Mouse (Mus musculus) neural tube, embryonic 14.5 days (tissue): ENCODE measurements at regions not wholly inside any gene's neighbourhood (a gene's known extent, or its start where the extent isn't known, plus 50 kb on each side); places are given as distances from the start of the nearest gene placed in this dataset.

Experiments used
- ATAC-seq: fragments of 200-750 bp; cut with Nextera tagmentation; 2 replicates; pipeline ENCODE4 v1.8.0; 2017; ENCODE audit warnings: low read depth, mild to moderate bottlenecking, moderate TSS enrichment, moderate library complexity
- H3K27ac ChIP-seq: fragments of 300-500 bp; sonication (generic); 2 replicates; pipeline ENCODE4 v1.5.1; 2014; ENCODE audit warnings: low read depth, mild to moderate bottlenecking, control low read depth, low read length, moderate library complexity, mixed read lengths
- H3K27me3 ChIP-seq: fragments of 300-500 bp; sonication (generic); 2 replicates; pipeline ENCODE4 v1.6.1; 2014; ENCODE audit warnings: low read length; ENCODE audit not compliant: control insufficient read depth, insufficient read depth
- H3K36me3 ChIP-seq: fragments of 300-500 bp; sonication (generic); 2 replicates; pipeline ENCODE4 v1.6.1; 2014; ENCODE audit warnings: low read length, mixed read lengths; ENCODE audit not compliant: control insufficient read depth, insufficient read depth
- H3K4me1 ChIP-seq: fragments of 300-500 bp; sonication (generic); 2 replicates; pipeline ENCODE4 v1.6.1; 2014; ENCODE audit warnings: low read length; ENCODE audit not compliant: control insufficient read depth, insufficient read depth
- H3K4me2 ChIP-seq: fragments of 300-500 bp; sonication (generic); 2 replicates; pipeline ENCODE4 v1.6.1; 2014; ENCODE audit warnings: mild to moderate bottlenecking, low read depth, low read length, control low read depth
- H3K4me3 ChIP-seq: fragments of 300-500 bp; sonication (generic); 2 replicates; pipeline ENCODE4 v1.5.1; 2014; ENCODE audit warnings: low read depth, low read length, control low read depth, mixed read lengths
- H3K9ac ChIP-seq: fragments of 300-500 bp; sonication (generic); replicated peaks from 2 replicates; pipeline ENCODE4 v1.6.1; 2014; ENCODE audit warnings: low read depth, mild to moderate bottlenecking, control low read depth, low read length, mixed read lengths
- H3K9me3 ChIP-seq: fragments of 300-500 bp; sonication (generic); 2 replicates; pipeline ENCODE4 v1.6.1; 2016; ENCODE audit warnings: low read length; ENCODE audit not compliant: control insufficient read depth
- WGBS: fragments of 180-500 bp; shearing (Covaris S2); extraction: QIAGEN DNeasy Blood & Tissue Kit; methylation state at CpG from one replicate; pipeline ENCODE4 v1.1.7; 2014; 5-methylcytosine and 5-hydroxymethylcytosine counted together

DNA sequence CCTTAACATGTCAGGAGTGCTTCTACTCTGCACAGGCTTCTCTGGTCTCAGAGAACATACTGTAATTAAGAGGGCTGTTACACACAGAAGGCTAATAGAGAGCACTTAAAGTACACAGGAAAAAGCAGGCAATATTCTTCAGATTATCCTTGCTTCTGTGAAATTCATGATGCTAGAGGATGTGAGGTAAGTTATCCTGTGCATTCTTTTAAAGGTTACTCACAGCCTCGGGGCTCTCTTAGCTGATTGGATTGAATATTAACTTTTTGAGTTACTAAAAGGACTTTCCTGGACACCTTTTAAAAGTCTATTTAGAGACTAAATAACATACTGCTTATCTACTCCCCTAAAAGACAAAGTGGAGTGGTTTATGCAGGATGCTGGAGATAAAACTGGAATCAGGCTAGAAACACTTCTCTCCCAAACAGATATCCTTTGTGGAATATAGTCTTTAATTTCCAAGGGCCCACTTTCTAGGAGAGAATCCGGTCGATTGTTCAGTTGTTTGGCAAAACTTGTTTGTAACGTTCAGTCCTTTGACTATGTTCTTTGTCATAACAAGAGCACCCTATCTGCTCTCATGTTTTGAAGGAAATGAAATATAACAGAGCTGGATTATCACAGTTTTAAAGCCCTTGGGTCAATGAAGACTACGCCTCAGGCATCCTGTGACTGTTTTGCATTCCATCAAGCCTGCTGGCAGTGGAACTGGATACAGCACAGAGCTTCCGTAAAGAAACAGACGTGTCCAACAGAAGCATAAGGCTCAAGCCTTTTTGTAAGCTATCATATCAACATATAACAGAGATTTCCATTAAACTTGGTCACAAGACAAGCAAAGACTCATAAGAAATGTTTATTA is 537.5 kb upstream of the Map3k7 start:
- Histone ChIP-seq H3K27me3 (no peaks in the 10 kb centered on the region), H3K4me2 (no peak overlapping the region), H3K9me3 (no peaks in the 10 kb centered on the region), H3K36me3 (no peaks in the 10 kb centered on the region), H3K4me3 (no peak overlapping the region), H3K27ac (no peak overlapping the region), H3K4me1 (no peaks in the 10 kb centered on the region; the same call in 1 of the 2 replicates), H3K9ac (no peak overlapping the region)
- no peak for ATAC-seq
- 81% methylated on average over 7 of the region's 7 CpGs for WGBS

DNA sequence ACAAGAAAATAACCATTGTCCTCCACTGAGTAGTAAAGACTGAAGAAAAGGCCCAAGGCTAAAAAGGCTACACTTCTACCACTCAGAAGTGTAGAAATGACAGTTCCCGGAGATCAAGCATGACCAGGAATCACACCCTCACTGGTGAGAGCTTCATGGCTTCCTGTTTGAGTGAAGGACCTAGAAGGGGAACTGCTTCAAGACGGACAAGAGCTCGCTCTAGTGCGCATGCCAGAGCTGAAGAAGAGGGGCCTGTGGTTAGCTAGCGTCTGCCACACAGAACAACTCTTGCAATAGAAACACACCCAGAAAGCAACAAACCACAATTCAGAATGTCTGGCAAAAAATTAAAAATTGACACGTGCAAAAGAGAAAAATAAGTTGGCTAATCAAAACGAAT is 530.0 kb upstream of the Map3k7 start:
- Histone ChIP-seq H3K9me3 (no peaks in the 10 kb centered on the region), H3K4me3 (no peak overlapping the region), H3K27me3 (no peaks in the 10 kb centered on the region), H3K4me2 (no peak overlapping the region), H3K9ac (no peak overlapping the region), H3K27ac (no peak overlapping the region), H3K36me3 (no peaks in the 10 kb centered on the region), H3K4me1 (no peaks in the 10 kb centered on the region)
- 93% methylated on average over 7 of the region's 7 CpGs for WGBS
- no peak for ATAC-seq

DNA sequence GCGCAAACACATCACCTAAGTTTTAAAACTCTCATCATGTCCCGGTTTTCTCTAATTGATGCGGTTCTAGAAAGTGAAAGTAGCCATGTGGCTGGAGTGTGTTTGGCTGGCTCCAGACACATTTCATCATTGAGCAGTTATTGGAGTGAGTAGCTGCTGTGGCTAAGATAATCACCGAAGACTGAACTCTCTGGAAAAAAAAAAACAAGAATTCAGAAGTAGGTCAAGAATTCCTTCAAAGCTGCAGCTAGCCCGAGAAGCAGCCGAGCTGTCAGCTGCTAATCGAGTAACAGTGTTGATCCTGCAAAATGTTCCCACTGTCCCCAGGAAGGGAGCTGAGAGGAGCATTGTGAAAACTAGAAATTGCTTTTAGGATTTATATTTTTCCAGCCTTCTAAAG is 509.0 kb upstream of the Map3k7 start:
- H3K27ac ChIP-seq: no peak overlapping the region
- 77% methylated on average over 7 of the region's 7 CpGs for WGBS
- ATAC-seq: no peak
- H3K36me3 ChIP-seq: no peaks in the 10 kb centered on the region
- no peak overlapping the region for H3K4me3 ChIP-seq
- H3K4me2 ChIP-seq: no peak overlapping the region
- no peak overlapping the region for H3K9ac ChIP-seq
- H3K27me3 ChIP-seq: no peaks in the 10 kb centered on the region
- H3K4me1 ChIP-seq: no peaks in the 10 kb centered on the region
- no peaks in the 10 kb centered on the region for H3K9me3 ChIP-seq

DNA sequence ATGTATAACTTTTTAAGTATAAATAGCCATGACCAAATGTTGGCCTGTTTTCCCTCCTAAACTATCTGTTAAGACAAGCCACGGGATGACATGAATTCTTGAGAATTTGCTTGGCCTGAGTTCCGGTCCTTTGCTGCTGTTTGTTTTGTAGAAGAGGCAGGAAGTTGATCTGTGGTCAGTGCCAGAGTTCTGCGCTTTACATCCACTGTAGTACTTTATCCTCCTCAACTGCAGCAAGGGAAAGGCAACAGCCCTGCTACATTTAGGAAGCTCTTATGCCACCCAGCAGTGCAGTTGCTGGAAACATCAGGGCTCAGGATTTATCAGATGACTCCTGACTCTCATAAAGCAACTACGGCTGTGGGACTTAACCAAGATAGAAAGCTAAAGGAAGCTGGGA is 508.4 kb upstream of the Map3k7 start:
- no peaks in the 10 kb centered on the region for H3K36me3 ChIP-seq
- no peak overlapping the region for H3K4me3 ChIP-seq
- H3K27me3 ChIP-seq: no peaks in the 10 kb centered on the region
- no peaks in the 10 kb centered on the region for H3K4me1 ChIP-seq
- ATAC-seq: no peak
- H3K9ac ChIP-seq: no peak overlapping the region
- H3K27ac ChIP-seq: no peak overlapping the region
- 79% methylated on average over 4 of the region's 4 CpGs for WGBS
- no peak overlapping the region for H3K4me2 ChIP-seq
- H3K9me3 ChIP-seq: no peaks in the 10 kb centered on the region

DNA sequence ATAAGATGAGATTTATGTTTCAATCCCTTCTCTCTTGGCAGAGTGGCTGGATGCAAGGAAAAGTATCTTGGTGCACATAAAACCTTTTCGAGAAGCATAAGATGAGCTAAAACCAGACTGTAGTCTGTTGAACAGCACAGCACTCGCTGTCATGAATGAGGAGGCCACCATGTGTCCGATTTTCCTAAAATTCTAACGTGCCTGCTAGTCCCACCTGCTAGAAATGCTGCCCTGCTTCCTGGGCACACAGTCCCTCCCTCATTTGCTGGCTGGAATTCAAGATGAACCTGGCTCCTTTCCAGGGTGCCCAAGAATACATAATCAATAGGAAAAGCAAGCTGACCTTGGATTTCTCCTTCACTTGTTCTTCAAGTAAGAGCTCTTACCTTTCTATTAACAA is 501.4 kb upstream of the Map3k7 start:
- no peak overlapping the region for H3K9ac ChIP-seq
- no peaks in the 10 kb centered on the region for H3K27me3 ChIP-seq
- H3K36me3 ChIP-seq: no peaks in the 10 kb centered on the region
- ATAC-seq: no peak
- WGBS: 53% methylated on average over 4 of the region's 4 CpGs
- no peak overlapping the region; the same call in 1 of the 2 replicates for H3K4me2 ChIP-seq
- H3K4me1 ChIP-seq: no peaks in the 10 kb centered on the region
- no peak overlapping the region for H3K27ac ChIP-seq
- H3K9me3 ChIP-seq: no peaks in the 10 kb centered on the region
- H3K4me3 ChIP-seq: no peak overlapping the region

DNA sequence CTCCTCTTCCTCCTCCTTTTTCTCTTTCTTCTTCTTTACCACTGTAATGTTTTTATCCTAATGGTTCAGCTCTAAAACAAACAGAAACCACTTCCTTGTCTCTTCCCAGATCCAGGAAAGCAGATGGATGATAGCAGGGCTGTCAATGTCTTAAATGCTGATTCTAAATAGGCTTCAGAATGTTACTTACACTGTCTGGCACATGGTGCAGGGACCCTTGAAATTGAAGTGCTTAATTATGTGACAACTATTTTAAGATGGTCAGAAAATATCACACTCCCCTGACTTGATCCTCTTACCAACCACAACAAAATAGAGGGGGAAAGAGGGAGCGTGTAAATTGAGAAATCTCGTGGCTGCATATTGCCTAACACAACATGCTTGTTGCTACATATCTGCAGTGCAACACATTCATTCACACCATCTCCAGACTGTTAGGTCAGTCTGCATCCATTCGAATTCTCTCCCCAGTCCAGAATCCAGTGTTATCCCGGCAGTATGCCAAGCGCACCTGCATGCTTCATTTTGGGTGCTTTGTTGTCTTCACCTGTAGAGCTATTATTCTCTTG is 500.7 kb upstream of the Map3k7 start:
- H3K27me3 ChIP-seq: no peaks in the 10 kb centered on the region
- no peak for ATAC-seq
- 93% methylated on average over 5 of the region's 5 CpGs for WGBS

DNA sequence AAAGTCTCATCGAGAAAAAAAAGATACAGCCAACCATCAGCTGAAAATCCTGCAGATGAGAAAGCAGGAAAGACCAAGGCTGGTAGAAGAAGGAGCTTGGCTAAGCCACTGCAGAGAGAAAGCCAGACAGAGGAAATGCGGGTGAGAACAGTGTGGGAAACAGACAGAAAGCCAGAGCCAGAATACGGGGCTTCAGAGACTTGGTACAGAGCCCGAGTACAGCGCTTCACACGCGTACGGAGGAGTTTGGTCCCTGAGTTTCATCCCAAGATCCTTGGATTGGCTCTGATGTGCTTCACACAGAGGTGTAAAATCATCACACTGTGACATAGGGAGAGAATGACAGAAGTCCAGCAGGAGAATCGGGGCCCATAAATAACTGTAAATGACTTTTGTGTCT is 495.6 kb upstream of the Map3k7 start:
- Histone ChIP-seq H3K4me2 (no peak overlapping the region), H3K4me3 (no peak overlapping the region), H3K36me3 (no peaks in the 10 kb centered on the region), H3K4me1 (no peaks in the 10 kb centered on the region), H3K27me3 (no peaks in the 10 kb centered on the region), H3K9me3 (no peaks in the 10 kb centered on the region), H3K9ac (no peak overlapping the region), H3K27ac (no peak overlapping the region)
- no peak for ATAC-seq
- 49% methylated on average over 9 of the region's 9 CpGs for WGBS

More for the DNA sequence above, 500.7 kb upstream of the Map3k7 start:
- no peaks in the 10 kb centered on the region for H3K4me1 ChIP-seq
- no peak overlapping the region for H3K4me2 ChIP-seq
- no peak overlapping the region for H3K27ac ChIP-seq
- H3K36me3 ChIP-seq: no peaks in the 10 kb centered on the region
- H3K4me3 ChIP-seq: no peak overlapping the region
- no peaks in the 10 kb centered on the region for H3K9me3 ChIP-seq
- H3K9ac ChIP-seq: no peak overlapping the region

DNA sequence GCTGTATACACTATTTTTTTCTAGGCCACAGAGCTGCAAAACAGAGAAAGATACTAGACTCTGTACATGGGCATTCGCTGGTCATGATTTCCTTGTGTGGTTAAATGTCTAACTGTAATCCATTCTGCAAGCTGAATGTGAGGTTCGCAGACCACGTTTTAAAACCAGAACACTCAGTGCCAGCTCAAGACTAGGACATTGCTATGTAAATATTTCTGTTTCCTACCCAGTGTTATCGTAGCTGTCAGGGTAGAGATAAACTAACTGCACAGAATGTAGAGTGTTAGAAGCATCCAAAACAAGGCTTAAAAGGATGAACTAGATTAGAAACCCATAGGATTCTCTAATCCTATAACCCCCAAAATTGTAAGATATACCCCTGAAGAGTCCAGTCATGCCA is 494.1 kb upstream of the Map3k7 start:
- Histone ChIP-seq H3K36me3 (no peaks in the 10 kb centered on the region), H3K4me3 (no peak overlapping the region), H3K27ac (no peak overlapping the region), H3K9me3 (no peaks in the 10 kb centered on the region), H3K9ac (no peak overlapping the region), H3K4me1 (no peaks in the 10 kb centered on the region), H3K4me2 (no peak overlapping the region), H3K27me3 (no peaks in the 10 kb centered on the region)
- WGBS: 87% methylated on average over 4 of the region's 4 CpGs
- no peak for ATAC-seq

DNA sequence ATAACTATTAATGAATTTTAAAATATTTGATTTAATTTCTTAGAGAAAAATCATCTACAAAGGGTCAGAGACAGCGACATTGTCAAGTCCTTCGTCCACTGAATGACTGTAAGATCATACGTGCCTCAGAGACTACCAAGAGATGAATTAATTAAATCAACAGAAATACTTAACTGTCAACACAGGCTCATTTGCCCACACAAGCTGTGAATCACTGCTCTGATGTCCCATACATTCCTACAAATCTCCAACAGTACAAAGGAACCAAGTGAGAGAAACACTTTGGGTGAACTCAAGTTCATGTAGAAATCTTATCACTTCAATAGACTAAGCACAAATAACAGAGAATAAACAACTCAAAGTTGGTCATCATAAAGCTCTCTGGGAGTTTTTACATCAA is 471.4 kb upstream of the Map3k7 start:
- H3K4me2 ChIP-seq: no peak overlapping the region
- 78% methylated on average over 3 of the region's 3 CpGs for WGBS
- H3K9me3 ChIP-seq: no peaks in the 10 kb centered on the region
- no peaks in the 10 kb centered on the region for H3K36me3 ChIP-seq
- no peak overlapping the region for H3K4me3 ChIP-seq
- H3K27me3 ChIP-seq: no peaks in the 10 kb centered on the region
- no peaks in the 10 kb centered on the region for H3K4me1 ChIP-seq
- no peak overlapping the region for H3K27ac ChIP-seq
- ATAC-seq: no peak
- H3K9ac ChIP-seq: no peak overlapping the region
